Mouse (Mus musculus) retina, postnatal 7 days (tissue): ENCODE data around the gene Smtnl1.

Experiments
- DNase-seq: peaks from one replicate; pipeline ENCODE4 v3.0.0-alpha.2; 2012; ENCODE audit warnings: low read depth, low spot score

Gene Smtnl1

DNA sequence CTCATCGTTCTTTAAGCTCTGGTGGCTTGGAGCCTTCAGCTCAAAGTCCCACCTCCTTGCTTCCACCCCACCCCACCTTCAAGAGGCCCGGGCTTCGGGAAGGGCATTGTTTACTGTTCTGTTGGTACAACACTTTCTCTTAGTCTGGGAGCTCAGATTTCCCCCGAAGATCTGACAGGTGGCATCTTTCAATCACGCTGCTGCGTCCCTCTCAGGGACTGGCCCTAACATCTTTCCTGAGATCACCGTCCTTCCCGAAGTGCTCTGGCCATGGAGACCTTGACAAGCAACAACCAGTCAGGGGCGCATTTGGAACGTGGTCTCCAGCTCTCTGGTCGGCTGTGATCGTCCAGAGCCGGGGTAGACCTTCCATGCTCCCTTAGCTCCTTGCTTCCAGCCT, at the start of gene Smtnl1:
Gene Smtnl1, minus strand, starts transcription at position 101 of the 400 bp plus-strand sequence.
- no peak for DNase-seq

GRCm38 (mm10) chr2:84870623-84871160, 48.2 kb upstream of the Smtnl1 start:
- DNase-seq: no peak

DNA sequence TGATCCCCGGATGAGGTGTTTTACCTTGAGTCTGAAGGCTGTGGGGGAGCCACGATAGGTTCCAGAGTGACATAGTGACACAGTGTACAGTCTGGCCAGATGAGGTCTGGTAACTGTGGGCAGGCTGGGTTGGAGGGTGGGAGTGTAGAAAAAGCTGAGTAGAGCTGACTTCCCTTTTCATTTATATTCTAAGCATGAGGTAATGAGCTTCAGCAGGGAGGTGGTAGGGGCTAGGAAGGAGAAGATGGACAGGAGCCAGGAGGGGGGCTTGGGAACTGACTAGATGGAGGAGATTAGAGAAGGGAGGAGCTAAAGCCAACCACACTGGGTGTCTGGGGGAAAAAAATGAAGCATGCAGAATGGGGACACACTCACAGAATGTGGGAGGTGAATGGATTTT, 46.5 kb upstream of the Smtnl1 start:
- no peak for DNase-seq

DNA sequence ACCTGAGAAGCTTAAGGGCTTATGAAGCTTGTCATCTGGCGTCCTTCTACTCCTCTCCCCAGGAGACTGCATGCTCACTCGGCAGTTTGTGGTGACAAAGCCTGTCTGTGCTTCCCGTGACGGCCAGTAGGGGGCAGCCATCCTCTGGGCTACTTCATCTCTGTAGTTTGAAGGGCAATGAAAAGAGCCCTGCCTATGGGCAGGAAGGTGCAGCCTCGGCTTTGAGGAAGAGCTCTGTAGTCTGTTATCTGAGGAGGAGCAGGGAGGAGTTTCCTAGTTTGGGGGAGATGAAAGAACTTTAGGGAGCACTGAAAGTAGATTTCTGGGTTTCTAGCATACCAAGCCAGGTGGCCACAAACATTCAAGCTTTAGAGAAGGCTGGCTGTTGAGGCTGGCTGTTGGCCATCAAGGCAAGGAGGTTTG, 46.1 kb upstream of the Smtnl1 start:
- DNase-seq: peak; percentile 86

GRCm38 (mm10) chr2:84865616-84866571, 43.4 kb upstream of the Smtnl1 start:
- DNase-seq: no peak

- DNase-seq: no peak
These were observed 39.8 kb upstream of the Smtnl1 start for GRCm38 (mm10) chr2:84862231-84862630.

- no peak for DNase-seq
These were observed 39.0 kb upstream of the Smtnl1 start for GRCm38 (mm10) chr2:84861430-84861829.

DNA sequence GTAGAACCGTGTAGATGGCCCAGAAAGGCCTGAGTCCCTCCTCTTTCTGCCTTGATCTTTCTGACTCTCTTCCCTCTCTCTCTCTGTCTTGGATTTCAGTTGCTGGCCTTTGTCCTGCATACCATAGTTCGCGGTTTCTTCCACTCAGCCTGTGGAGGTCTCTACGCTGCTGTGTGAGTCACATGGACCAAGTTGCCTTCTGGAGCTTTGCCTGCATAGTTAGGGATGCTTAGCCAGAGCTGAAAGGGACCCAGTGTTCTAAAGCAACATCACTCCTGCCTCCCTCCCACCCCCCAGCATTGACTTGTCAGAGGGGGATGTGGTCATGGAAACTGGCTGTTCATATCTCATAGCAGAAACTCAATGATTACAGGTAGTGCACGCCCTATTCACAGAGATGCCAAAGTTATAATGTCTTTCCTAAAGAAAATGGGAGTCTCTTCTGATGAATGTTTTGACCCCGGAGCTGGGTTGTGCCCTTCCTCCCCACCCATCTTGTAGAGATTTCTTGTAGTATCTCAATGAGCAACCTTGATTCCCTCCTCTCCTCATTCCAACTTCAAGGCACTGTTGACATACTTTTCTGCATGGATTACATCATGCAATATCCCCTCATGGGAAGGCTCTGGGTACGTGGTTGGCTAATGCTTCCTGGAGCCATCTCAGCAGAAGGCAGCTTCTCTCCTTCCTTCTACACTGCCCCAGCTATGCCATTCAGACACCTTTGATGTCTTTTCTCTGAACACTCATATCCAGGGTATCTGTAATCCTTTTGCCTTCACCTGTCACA, 37.7 kb upstream of the Smtnl1 start:
- no peak for DNase-seq

DNA sequence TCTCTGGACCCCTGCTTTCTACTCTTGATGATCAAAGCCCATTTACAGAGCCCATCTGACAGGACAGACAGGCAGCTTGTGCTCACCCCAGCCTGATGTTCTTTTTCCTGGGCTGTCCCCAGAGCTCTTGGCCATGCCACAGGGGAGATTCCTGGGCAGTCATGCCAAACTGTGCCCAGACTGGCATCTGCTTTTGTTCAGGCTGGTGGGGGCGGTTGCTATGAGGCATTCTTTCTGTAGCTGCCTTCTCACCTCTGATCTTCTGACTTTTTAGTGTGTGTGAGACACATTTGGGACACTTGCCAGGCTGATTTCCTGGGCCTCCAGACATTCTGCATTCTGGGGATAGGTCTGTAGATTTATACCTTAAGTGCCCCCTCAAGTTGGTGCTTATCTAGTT, 36.1 kb upstream of the Smtnl1 start:
- no peak for DNase-seq

DNA sequence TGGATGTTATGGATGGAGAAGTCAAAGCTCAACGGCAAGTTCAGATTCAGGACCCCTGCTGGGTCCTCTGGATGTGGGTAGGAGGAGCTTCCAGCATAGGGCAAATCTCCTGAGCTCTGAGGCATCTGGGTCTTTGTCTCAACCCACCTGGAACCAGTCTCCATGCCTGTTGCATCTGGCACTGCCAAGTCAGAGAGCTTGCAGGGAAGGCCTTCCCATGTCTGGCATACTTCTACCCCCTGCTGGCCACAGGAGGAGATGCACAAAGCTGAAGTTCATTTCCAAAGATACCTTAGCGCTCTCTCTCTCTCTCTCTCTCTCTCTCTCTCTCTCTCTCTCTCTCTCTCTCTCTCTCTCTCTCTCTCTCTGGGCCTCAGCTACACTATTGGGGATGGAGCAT, 33.3 kb upstream of the Smtnl1 start:
- DNase-seq: no peak

DNA sequence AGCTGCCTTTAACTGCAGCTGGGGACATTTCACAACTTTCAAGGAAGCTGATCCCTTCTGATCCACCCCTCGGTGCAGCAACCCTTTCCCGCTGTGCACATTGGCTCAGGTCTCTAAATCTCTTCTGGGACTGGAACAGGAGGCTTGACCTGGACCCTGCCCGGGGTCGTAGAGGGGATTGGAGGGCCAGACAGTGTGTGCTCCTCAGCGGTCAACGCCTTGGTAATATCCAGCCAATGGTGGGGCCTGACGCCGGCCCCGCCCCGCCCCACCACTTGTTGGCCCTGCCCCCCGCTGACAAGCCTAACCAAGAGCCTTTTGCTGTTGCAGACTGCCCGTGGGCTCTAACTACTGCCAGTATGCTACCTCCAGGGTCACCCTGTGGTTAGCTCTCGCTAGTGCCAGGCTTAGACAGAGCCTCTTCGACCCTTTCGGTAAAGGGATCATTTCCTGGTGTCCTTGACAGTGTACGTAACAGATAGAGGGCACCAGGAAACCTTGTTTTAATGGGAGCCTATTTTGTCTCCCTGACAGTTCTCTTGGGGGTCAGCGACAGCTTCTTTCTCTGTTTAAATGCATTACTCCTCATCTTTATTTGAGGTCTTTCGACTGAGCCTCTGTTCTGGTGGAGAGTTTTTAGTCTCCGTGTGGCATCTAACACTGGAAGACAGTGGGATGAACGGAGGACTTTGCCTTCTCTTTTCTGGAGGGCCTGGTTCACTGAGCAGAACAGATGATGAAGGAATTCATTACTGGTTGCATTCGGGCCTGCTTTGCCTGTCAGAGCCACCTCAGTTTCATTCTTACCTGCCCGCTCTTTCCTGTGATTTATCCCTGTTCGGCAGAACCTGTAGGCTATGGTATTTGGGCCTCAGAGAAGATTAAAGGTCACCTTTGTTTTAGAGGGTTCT, 28.9 kb upstream of the Smtnl1 start:
- no peak for DNase-seq

- DNase-seq: no peak
These were observed 28.1 kb upstream of the Smtnl1 start for GRCm38 (mm10) chr2:84850407-84851129.

DNA sequence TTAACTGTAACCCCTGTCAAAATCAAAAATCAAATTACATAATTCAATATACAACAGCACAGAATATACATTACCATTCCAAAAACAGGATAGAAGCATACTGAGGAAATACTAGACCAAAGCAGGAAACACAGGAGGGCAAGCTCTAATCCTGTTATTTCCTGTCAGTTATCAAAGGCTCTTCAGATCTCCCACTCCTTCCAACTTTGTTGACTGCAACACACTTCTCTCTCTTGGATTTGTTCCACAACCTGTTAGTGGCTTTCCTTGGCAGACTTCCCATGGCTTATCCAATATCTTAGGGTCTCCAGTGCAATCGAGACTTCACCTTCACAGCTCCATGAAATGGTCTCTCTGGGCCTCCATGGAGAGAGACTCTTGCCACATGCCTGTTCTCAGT, 22.8 kb upstream of the Smtnl1 start:
- DNase-seq: no peak

DNA sequence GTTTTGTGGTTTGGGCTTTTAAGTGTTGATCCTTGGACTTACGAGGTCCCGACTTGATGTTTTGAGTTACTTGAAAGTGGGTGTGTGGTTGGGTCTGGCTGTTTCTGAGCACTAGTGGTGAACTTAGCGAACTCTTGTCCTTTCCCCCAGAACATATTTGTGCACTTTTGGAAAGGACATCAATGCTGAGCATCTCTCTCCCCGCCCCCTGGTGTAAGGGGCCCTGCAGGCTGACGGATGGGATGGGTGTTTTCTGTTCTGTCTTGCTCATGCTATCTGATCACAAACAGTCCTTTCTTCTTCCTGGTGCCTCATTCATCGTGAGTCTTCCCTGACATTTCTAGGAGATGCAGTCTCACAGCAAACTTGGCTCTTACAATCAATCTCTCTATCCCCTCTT, 21.2 kb upstream of the Smtnl1 start:
- no peak for DNase-seq

DNA sequence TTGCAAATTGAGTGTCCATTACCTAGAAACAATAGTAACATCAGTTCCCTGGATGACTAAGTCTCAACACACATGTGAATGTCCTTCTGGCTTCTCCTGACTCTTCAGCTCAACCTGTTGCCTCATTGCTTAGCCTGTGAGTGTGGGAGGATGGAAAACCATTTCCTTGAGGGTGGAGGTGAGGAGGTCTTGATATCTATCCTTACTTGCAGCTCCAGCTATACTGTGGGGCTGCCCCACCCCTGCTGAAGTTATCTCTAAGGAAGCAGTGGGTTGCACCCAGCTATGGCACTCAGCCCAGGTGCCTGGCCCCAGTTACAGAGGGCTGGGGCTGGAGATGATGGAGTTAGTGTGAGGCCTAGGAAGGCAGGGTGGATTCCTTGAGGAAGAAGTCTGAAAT, 19.5 kb upstream of the Smtnl1 start:
- DNase-seq: no peak

GRCm38 (mm10) chr2:84840748-84841563, 18.5 kb upstream of the Smtnl1 start:
- DNase-seq: no peak

DNA sequence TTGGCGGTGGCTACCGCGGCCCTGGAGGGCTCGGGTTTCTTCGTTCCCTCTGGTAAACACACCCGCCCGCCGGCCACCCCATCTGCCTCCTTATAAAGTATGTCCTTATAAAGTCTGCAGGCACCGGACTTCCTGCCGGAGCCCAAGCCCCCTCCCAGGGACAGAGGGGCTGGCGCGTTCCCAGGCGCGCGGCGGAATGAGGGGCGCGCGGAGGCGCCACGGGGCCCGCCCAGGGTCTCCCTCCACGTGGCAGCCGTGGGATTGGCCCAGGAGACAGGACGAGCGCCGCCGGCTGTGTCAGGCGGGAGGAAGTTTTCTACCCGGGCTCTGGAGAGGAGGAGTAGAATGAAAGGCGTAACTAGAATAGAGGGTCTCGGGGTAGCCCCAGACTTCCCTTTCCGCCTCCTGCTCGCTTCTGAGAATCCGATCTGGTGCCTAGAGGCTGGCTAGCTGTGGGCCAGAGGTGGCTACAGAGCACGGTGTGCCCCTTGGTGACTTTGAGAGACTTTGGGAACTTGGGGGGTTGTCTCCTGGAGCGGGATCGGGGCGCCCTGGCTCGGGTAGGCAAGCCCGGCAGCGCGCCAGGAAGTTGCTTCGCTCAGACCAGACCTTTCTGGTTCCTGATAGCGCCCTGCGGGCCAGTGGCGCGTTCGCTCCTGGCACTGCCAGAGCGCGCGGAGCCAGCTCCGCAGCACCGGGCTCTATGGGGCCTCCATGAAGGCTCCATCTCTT, 17.7 kb upstream of the Smtnl1 start:
- DNase-seq: no peak

- no peak for DNase-seq
These were observed 16.8 kb upstream of the Smtnl1 start for GRCm38 (mm10) chr2:84838993-84839980.
